Mouse (Mus musculus): ENCODE data around the gene Ddb1.

- TF ChIP-seq TAL1 (IDR thresholded peaks at IDR 0.05; ENCODE audit: low read length) = no peak
- no peak for TF ChIP-seq GATA1 (IDR thresholded peaks at IDR 0.05; ENCODE audit: low read length)
Measured at GRCm38 (mm10) chr19:10557001-10557400, 48.1 kb upstream of the Ddb1 start.

Data from erythroblast, embryonic 14.5 days (primary cell).